Mouse (Mus musculus): ENCODE measurements around the gene Ubqln4.

Gene Ubqln4

GRCm38 (mm10) chr3:88541622-88542401, 11.7 kb upstream of the Ubqln4 start:
- DNase-seq (ENCODE audit: low read depth), result no peak

DNA sequence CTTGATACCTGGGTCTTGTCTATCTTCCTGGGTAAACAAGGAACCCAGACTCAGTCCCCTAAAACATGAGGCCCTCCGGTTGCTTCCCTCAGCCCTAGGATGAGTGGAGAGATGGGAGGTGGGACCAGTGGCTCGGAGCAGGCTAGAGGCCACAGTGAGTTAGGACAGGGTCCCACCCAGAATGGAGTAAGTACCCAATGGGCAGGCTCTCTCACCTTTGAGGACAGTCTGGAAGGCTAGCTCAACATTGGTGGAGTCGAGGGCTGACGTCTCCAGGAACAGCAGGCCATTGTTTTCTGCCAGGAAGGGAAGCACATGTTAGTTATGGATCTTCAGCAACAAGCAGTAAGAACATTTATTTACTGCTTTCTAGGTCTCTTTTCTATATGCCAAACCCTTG, 11.1 kb upstream of the Ubqln4 start:
- no peak for DNase-seq (ENCODE audit: low read depth)

GRCm38 (mm10) chr3:88543174-88543573, 10.4 kb upstream of the Ubqln4 start:
- DNase-seq (ENCODE audit: low read depth), result no peak

GRCm38 (mm10) chr3:88543651-88544410, 9.7 kb upstream of the Ubqln4 start:
- DNase-seq (ENCODE audit: low read depth), result peak; percentile 36

- DNase-seq (ENCODE audit: low read depth), result no peak
Measured at GRCm38 (mm10) chr3:88544514-88544913, 9.0 kb upstream of the Ubqln4 start.

DNA sequence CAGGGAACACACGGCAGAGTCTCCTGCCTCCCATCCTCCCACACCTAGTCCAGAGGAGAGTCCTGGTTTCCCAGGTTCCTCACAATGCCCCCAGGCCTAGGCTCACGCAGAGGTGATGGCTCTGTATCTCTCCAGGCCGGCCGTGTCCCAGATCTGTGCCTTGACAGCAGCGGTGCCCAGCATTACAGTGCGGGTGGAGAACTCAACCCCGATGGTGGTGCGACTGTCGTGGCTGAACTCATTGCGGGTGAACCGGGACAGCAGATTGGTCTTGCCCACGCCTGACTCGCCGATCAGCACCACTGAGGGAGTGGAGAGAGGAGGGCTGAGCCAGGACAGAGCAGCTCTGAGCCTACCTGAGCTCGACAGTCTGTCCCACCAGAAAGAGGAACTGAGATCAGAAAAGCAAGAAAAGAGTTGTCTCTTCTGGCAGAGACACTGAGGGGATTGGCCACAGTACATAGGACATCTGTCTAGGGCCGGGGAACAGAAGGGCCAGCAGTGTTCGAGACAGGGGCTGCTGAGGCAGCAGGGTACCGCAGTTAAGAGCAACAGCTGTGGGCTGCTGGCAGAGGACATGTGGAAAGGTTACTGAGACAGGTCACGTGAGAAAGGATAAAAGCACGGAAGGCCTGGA, 8.5 kb upstream of the Ubqln4 start:
- DNase-seq (ENCODE audit: low read depth), result no peak

- DNase-seq (ENCODE audit: low read depth), result no peak
Measured at GRCm38 (mm10) chr3:88546674-88547418, 6.7 kb upstream of the Ubqln4 start.

GRCm38 (mm10) chr3:88548180-88548917, 5.2 kb upstream of the Ubqln4 start, which contains the start of gene Rab25:
TSS of gene Rab25 (minus strand) at chr3:88548300.
- no peak for DNase-seq (ENCODE audit: low read depth)

DNA sequence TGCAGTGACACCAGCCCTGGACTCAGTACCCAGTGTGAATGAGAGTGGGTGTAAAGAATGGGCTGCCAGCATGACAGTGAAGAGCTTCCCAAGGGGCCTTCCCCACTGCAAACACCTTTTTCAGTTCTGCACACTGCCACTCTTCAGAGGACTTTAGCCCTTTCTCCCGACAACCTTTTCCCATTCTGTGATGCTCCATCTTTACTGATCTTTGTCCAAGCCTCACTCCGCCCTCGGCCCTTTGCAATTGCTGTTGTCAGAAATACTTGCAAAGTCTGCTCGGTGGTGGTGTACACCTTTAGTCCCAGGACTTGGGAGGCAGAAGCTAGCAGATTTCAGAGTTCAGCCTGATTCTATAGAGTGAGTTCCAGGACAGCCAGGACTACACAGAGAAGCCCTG, 2.0 kb upstream of the Ubqln4 start:
- no peak for DNase-seq (ENCODE audit: low read depth)

- DNase-seq (ENCODE audit: low read depth), result no peak
Measured at GRCm38 (mm10) chr3:88552082-88552645, 1.4 kb upstream of the Ubqln4 start.

- DNase-seq (ENCODE audit: low read depth), result peak; percentile 91
Measured at GRCm38 (mm10) chr3:88552676-88553524, 658 bp upstream of the Ubqln4 start, which contains the start of gene Lamtor2. TSS of gene Lamtor2 (minus strand) at chr3:88553074.

DNA sequence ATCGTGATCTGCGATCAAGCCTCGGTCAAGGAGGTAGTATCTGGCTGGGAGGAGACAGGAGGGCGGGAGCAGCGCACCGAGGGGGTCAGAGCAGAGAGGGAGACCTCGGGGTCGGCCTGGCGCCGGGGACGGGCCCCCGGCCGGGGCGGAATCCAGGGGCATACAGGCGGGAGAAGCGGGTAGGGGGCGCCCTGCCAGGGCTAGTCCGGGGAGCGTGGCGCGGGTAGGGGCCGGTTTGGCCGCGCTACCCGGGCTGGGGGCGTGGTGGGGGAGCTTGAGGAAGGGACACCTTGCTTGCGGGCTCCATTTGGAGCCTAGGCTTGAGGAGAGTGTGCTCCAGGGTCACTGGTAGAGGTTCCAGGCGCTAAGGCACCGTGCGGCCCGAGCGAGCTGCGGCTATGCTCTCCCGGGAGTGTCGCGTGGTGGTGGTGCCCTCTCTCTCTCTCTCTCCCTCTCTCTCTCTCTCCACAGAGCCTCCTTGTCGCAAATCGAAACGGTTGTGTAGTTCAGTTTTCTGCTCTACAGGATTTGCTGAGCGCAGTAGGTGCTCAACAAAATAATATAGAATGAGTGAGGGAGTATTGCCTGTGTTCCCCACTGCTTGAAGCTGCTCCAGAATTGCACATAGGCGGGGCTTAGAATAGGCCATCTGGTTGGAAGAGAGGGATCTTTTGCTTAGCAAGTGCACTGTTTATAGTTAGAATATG, 475 bp downstream of the Ubqln4 start:
- peak; percentile 72 for DNase-seq (ENCODE audit: low read depth)

DNA sequence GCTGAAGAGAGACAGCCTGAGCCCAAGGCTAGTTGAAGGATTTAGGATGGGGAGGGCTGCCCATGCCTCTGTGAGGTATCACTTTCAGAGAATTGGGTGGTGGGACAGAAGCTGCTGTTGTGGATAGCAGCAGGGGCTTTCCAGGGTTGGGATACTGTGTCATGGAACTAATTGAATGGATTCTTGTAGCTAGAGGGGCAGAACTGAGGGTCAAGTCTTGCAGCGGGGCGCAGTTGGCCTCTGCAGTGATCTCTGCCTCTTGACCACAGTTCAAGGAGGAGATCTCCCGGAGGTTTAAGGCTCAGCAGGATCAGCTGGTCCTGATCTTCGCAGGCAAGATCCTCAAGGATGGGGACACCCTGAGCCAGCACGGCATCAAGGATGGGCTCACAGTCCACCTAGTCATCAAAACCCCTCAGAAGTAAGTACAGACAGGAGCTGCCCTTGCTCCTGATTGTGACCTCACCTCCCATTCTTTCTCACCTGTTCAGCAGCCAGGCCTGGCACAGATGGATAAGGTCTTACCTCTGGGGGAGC, 1.6 kb downstream of the Ubqln4 start:
- no peak for DNase-seq (ENCODE audit: low read depth)

GRCm38 (mm10) chr3:88555731-88556130, 2.2 kb downstream of the Ubqln4 start:
- DNase-seq (ENCODE audit: low read depth), result no peak

- DNase-seq (ENCODE audit: low read depth), result no peak
Measured at GRCm38 (mm10) chr3:88556616-88557015, 3.1 kb downstream of the Ubqln4 start.

DNA sequence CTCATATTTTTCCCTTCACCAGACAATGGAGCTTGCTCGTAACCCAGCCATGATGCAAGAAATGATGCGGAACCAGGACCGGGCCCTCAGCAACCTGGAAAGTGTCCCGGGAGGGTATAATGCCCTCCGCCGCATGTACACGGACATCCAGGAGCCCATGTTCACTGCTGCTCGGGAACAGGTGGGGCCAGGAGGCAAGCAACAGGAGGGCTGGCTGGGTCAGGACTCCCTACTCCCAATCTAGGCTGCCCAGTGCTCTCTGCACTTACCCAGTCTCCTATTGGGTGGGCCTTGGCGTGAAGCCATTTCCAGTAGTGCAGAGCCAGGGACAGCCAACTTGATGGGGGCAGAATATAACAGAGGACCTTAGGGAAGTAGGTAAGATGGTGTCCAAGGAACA, 6.0 kb downstream of the Ubqln4 start:
- DNase-seq (ENCODE audit: low read depth), result no peak

DNA sequence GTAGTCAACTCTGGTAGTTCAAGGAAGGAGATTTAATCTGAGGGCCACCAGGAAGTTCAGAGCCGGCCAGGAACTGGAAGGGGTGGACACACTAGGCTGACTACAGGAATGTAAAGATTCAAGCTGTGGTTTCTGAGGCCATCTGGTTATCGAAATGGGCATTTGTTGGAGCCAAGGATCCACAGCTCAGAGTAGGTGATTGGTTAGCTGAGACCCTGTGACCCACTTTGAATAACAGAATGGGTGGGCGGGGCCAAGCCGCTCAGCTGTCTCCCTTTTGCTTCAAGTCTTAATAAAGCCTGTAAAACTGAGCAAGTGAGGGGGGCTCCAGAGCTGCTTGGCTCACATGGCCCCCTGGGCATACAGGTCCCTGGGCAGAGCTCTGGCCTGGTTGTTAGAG, 8.4 kb downstream of the Ubqln4 start:
- no peak for DNase-seq (ENCODE audit: low read depth)

DNA sequence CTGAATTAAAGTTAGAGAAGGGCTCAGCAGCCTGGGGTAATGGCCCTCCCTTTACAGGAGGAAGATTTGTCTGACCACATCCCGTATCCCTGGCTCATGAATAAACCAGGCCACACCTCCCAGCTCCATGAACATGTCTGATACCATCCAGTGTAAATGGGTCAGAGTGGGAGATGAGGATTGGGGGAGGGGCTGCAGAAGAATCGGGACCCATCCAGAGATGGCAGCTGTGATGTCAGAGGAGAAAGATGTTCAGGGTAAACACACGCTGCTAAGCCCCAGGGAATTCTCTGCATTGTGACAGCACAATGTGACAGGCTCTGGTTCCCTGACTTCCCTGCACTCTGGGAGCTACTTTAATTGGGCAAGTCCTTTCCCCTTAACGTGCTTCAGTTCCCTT, 9.9 kb downstream of the Ubqln4 start:
- DNase-seq (ENCODE audit: low read depth), result no peak

DNA sequence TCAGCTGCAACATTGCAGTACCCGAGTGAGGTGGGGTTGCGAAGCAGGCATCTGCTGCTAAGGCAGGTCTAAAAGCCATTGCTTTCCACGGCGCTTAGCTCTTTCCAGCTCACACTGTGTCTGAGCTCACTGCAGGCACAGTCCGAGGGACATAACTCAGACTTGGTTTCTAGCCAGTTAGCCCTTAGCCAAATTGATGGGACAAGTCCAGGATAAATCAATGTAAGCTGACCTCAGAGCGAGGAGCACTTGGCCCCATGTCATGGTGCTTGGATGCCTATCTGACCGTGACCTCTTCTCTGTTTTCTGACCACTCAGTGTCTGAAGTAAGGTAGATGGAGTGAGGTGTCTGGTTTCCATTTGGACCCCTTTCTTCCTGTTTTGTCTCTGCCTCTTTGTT, 10.4 kb downstream of the Ubqln4 start:
- no peak for DNase-seq (ENCODE audit: low read depth)
